11 mouse cellular contexts compared by ENCODE assay signal in the genomic region with DNA sequence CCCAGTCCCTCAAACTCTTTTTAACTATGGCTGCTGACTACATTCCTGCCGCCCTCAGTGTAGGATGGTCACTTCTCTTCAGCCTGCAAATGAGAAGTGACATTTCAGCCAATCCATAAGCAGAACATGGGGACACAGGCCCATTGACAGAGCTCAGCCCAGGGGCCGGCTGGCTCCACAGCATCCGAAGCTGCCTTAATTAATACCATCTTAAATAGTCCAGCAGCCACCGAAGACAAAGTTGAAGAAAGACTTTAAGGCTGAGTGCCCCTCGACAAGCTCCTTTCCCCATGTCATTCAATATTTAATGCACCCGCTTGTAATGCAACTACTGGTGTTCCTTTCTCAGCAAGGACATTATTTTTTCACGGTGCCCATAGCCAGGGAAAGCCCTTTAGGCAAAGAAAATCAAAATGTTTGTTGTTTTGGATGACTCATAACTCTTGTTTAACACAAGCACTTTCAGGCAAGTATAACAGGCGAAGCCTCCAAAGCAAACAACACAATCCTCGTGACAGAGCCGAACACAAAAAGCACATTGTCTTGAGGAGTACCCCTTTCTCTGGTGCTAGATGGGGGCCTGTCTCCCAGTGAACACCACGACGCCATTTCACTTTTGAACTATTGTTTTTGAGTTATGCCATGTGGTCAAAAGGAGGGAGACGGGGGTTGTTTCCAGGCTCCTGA. TPM values are rescaled to one million over a fixed set of nuclear protein-coding genes. Genes with fewer than 3 reads are reported as not detected.
DNase-seq lines count a peak whose midpoint lies in the region; ATAC-seq lines count a peak whose summit lies in the region.
"Had no signal": no experiment of that assay in that cellular context is flagged by ENCODE, and none has a peak within 500 bp of the region (broad histone marks: within the 10 kb centered on the region; RNA-seq: fewer than 3 reads in every experiment).

No protein-coding gene starts in this region.

- H3K9me3 ChIP-seq in heart, embryonic 12.5 days (replicated peaks): no peaks in the 10 kb centered on the region
- no peaks in the 10 kb centered on the region for H3K9me3 ChIP-seq in forebrain, embryonic 14.5 days (replicated peaks; ENCODE audit: control insufficient read depth, low read length)
- H3K9me3 ChIP-seq in midbrain, embryonic 10.5 days (replicated peaks): no peaks in the 10 kb centered on the region

- H3K36me3 ChIP-seq in heart, embryonic 12.5 days: no peaks in the 10 kb centered on the region
- no peaks in the 10 kb centered on the region for H3K36me3 ChIP-seq in forebrain, embryonic 14.5 days (ENCODE audit: control insufficient read depth, insufficient read depth, low read length)
- no peaks in the 10 kb centered on the region for H3K36me3 ChIP-seq in midbrain, embryonic 10.5 days

- no peak overlapping the region for H3K27ac ChIP-seq in heart, embryonic 12.5 days (ENCODE audit: poor library complexity, severe bottlenecking)
- peak overlapping the region; percentile 88 for H3K27ac ChIP-seq in forebrain, embryonic 14.5 days (ENCODE audit: low read depth, low read length)
- H3K27ac ChIP-seq in midbrain, embryonic 10.5 days (replicated peaks): peak overlapping the region; percentile 93
- H3K27ac ChIP-seq: macrophage had no signal

- no peak for DNase-seq in heart, adult 9 months (ENCODE audit: low spot score in 2 of 2)
- peak; percentile 37 to 42 for DNase-seq in cerebellum, postnatal 25 days
- DNase-seq in forebrain, embryonic 14.5 days (ENCODE audit: low spot score): no peak
- peak; percentile 67 for DNase-seq in midbrain, embryonic 10.5 days (ENCODE audit: low spot score)
- no peak for DNase-seq in adrenal gland, adult 8-10 months
- DNase-seq in layer of hippocampus, postnatal 10 days (ENCODE audit: low spot score in 2 of 2): no peak
- DNase-seq: adrenal gland, postnatal 25 days had no signal

- ATAC-seq in heart, embryonic 12.5 days (ENCODE audit: insufficient number of reproducible peaks, low FRiP score): no peak
- peak; percentile 10; the same call in 1 of the 2 replicates for ATAC-seq in forebrain, embryonic 14.5 days
- no peak for ATAC-seq in CD4-positive, CD25-positive, alpha-beta regulatory T cell, adult 4 months

- no peak overlapping the region for H3K4me3 ChIP-seq in heart, embryonic 12.5 days
- H3K4me3 ChIP-seq in forebrain, embryonic 14.5 days (ENCODE audit: low read depth, low read length): peak overlapping the region; percentile 9; the same call in 1 of the 2 replicates
- H3K4me3 ChIP-seq in midbrain, embryonic 10.5 days: peak overlapping the region; percentile 44

- H3K27me3 ChIP-seq in heart, embryonic 12.5 days (replicated peaks): peaks cover 81% of the 10 kb centered on the region
- H3K27me3 ChIP-seq in forebrain, embryonic 14.5 days (replicated peaks; ENCODE audit: control insufficient read depth, insufficient read depth, low read length): peaks cover 38% of the 10 kb centered on the region
- H3K27me3 ChIP-seq in midbrain, embryonic 10.5 days (ENCODE audit: low read depth, poor library complexity, severe bottlenecking): peaks cover 87% of the 10 kb centered on the region

- H3K4me2 ChIP-seq in heart, embryonic 12.5 days: peak overlapping the region; percentile 67
- peak overlapping the region; percentile 48; the same call in 1 of the 2 replicates for H3K4me2 ChIP-seq in forebrain, embryonic 14.5 days (ENCODE audit: low read length)

- 51% methylated on average over 13 of the region's 13 CpGs for WGBS in heart, embryonic 12.5 days
- WGBS in forebrain, embryonic 14.5 days: 5% methylated on average over 13 of the region's 13 CpGs
- WGBS in midbrain, embryonic 10.5 days: 5% methylated on average over 13 of the region's 13 CpGs

- peaks cover 22% of the 10 kb centered on the region for H3K4me1 ChIP-seq in heart, embryonic 12.5 days (replicated peaks)
- H3K4me1 ChIP-seq in forebrain, embryonic 14.5 days (ENCODE audit: control insufficient read depth, insufficient read depth, low read length): peaks cover 44% of the 10 kb centered on the region
- H3K4me1 ChIP-seq in midbrain, embryonic 10.5 days: peaks cover 75% of the 10 kb centered on the region

- H3K9ac ChIP-seq in heart, embryonic 12.5 days: no peak overlapping the region
- peak overlapping the region; percentile 33; the same call in 1 of the 2 replicates for H3K9ac ChIP-seq in forebrain, embryonic 14.5 days (ENCODE audit: low read length)

RNA-seq across cellular contexts. Expression of gene Gm5089, which starts 1.9 kb away (rescaled TPM):
- not detected in 2 replicates for polyA plus RNA-seq in heart, embryonic 12.5 days (2016; fragmentation: Nextera tagmentation; extraction: Ambion mirVana)
- polyA plus RNA-seq in forebrain, embryonic 14.5 days (2014; fragmentation: Nextera tagmentation; extraction: Ambion mirVana): 0.25 and 0.33 TPM in 2 replicates
- 0.82 and 1.3 TPM in 2 replicates for polyA plus RNA-seq in midbrain, embryonic 10.5 days (2016; fragmentation: Nextera tagmentation; extraction: Ambion mirVana)
- not detected for total RNA-seq in adrenal gland, adult 8-10 months (2022)
- polyA plus RNA-seq in CD4-positive, CD25-positive, alpha-beta regulatory T cell, adult 4 months (2017; shearing (Covaris generic)): not detected
- total RNA-seq in layer of hippocampus, postnatal 10 days (2021): under 1 TPM; 0.23 to 0.38 TPM
- total RNA-seq: adrenal gland, postnatal 25 days had no signal
- polyA plus RNA-seq: macrophage; small intestine, adult 2 months had no signal

RNA-seq across cellular contexts. Expression of gene Zic5, which starts 12.6 kb away (rescaled TPM):
- polyA plus RNA-seq in heart, embryonic 12.5 days (2016; fragmentation: Nextera tagmentation; extraction: Ambion mirVana): 0.04 TPM in 1 of 2 replicates, not detected in the other
- 9.5 and 10.9 TPM in 2 replicates for polyA plus RNA-seq in forebrain, embryonic 14.5 days (2014; fragmentation: Nextera tagmentation; extraction: Ambion mirVana)
- polyA plus RNA-seq in midbrain, embryonic 10.5 days (2016; fragmentation: Nextera tagmentation; extraction: Ambion mirVana): 13.6 and 15.3 TPM in 2 replicates
- under 1 TPM in 1 of 4 experiments, not detected in 3; 0.23 TPM for total RNA-seq in adrenal gland, adult 8-10 months (2022)
- not detected for polyA plus RNA-seq in CD4-positive, CD25-positive, alpha-beta regulatory T cell, adult 4 months (2017; shearing (Covaris generic))
- total RNA-seq in layer of hippocampus, postnatal 10 days (2021): 1 to 10 TPM; 4.3 to 5.4 TPM
- total RNA-seq: adrenal gland, postnatal 25 days had no signal
- polyA plus RNA-seq: macrophage; small intestine, adult 2 months had no signal

RNA-seq across cellular contexts. Expression of gene Zic2, which starts 22.4 kb away (rescaled TPM):
- polyA plus RNA-seq in heart, embryonic 12.5 days (2016; fragmentation: Nextera tagmentation; extraction: Ambion mirVana): not detected in 2 replicates
- polyA plus RNA-seq in forebrain, embryonic 14.5 days (2014; fragmentation: Nextera tagmentation; extraction: Ambion mirVana): 7.3 and 9.8 TPM in 2 replicates
- polyA plus RNA-seq in midbrain, embryonic 10.5 days (2016; fragmentation: Nextera tagmentation; extraction: Ambion mirVana): 5.7 and 6.4 TPM in 2 replicates
- total RNA-seq in adrenal gland, adult 8-10 months (2022): under 1 TPM in 1 of 4 experiments, not detected in 3; 0.09 TPM
- polyA plus RNA-seq in CD4-positive, CD25-positive, alpha-beta regulatory T cell, adult 4 months (2017; shearing (Covaris generic)): not detected
- total RNA-seq in layer of hippocampus, postnatal 10 days (2021): 10 to 100 TPM; 23.7 to 25.4 TPM
- total RNA-seq: adrenal gland, postnatal 25 days had no signal
- polyA plus RNA-seq: macrophage; small intestine, adult 2 months had no signal

RNA-seq across cellular contexts. Expression of gene Gm10837, which starts 37.5 kb away (rescaled TPM):
- polyA plus RNA-seq in heart, embryonic 12.5 days (2016; fragmentation: Nextera tagmentation; extraction: Ambion mirVana): not detected in 2 replicates
- polyA plus RNA-seq in forebrain, embryonic 14.5 days (2014; fragmentation: Nextera tagmentation; extraction: Ambion mirVana): 0.32 and 0.55 TPM in 2 replicates
- polyA plus RNA-seq in midbrain, embryonic 10.5 days (2016; fragmentation: Nextera tagmentation; extraction: Ambion mirVana): 0.07 and 0.25 TPM in 2 replicates
- total RNA-seq in adrenal gland, adult 8-10 months (2022): not detected
- not detected for polyA plus RNA-seq in CD4-positive, CD25-positive, alpha-beta regulatory T cell, adult 4 months (2017; shearing (Covaris generic))
- not detected for total RNA-seq in layer of hippocampus, postnatal 10 days (2021)
- total RNA-seq: adrenal gland, postnatal 25 days had no signal
- polyA plus RNA-seq: macrophage; small intestine, adult 2 months had no signal

Comparison
In these comparisons a context has a peak if more than half of its experiments do, and no peak if none do; other contexts are left out.
1. DNase-seq: peak in cerebellum, postnatal 25 days (2 of 2) and midbrain, embryonic 10.5 days (single experiment); none in heart, adult 9 months (0 of 2), forebrain, embryonic 14.5 days (single experiment), adrenal gland, adult 8-10 months (single experiment) and layer of hippocampus, postnatal 10 days (0 of 2).
2. RNA of gene Zic5, which starts 12.6 kb away (polyA plus RNA-seq): 13.6 to 15.3 TPM in midbrain, embryonic 10.5 days and 9.5 to 10.9 TPM in forebrain, embryonic 14.5 days; not detected in CD4-positive, CD25-positive, alpha-beta regulatory T cell, adult 4 months and 0.04 TPM in heart, embryonic 12.5 days; every median in the first group is over 10 times any median in the second.